Mouse (Mus musculus): ENCODE measurements around the gene Btnl10. TPM values are rescaled to one million over a fixed set of nuclear protein-coding genes. Genes with fewer than 3 reads are reported as not detected.

Gene Btnl10
- polyA plus RNA-seq, 1 experiment: not detected

- Histone ChIP-seq H3K4me3 (ENCODE audit: low read depth, low read length) (no peak overlapping the region), H3K4me1 (ENCODE audit: control insufficient read depth, insufficient read depth, insufficient read length, low read length) (peaks cover 7% of the 10 kb centered on the region), H3K27me3 (ENCODE audit: control insufficient read depth, insufficient read depth, low read length) (no peaks in the 10 kb centered on the region), H3K36me3 (ENCODE audit: control insufficient read depth, insufficient read depth, low read length) (no peaks in the 10 kb centered on the region), H3K27ac (ENCODE audit: insufficient read depth, low read depth, low read length) (no peak overlapping the region)
- no peak for TF ChIP-seq CTCF (IDR thresholded peaks at IDR 0.05; ENCODE audit: extremely low read depth, insufficient read length, insufficient replicate concordance, low read depth, low read length)
- TF ChIP-seq POLR2A (IDR thresholded peaks at IDR 0.05; ENCODE audit: low read depth, low read length): no peak
- 60% methylated on average over 12 of the region's 12 CpGs for WGBS
Measured at GRCm38 (mm10) chr11:58965001-58965760, 47.5 kb downstream of the Btnl10 start.

DNA sequence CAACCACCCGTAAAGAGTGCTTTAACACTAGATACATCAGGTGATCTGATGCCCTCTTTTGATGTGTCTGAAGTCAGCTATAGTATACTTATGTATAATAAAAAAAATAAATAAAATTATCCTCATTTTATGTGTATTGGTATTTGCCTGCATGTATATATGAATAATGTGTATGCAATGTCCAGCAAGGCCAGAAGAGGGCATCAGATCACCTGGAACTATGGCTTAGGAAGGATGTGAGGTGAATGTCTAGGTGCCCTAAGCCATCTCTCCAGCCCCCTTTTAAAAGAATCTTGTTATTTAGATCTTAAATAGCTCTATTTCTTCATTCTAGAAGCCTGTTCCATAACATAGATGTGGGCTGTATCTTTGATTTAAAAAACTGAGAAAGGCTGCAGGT lies 49.6 kb downstream of the Btnl10 start:
- Histone ChIP-seq H3K4me1 (ENCODE audit: control insufficient read depth, insufficient read depth, insufficient read length, low read length) (peaks cover 7% of the 10 kb centered on the region), H3K36me3 (ENCODE audit: control insufficient read depth, insufficient read depth, low read length) (peaks cover 1% of the 10 kb centered on the region; the same call in 1 of the 2 replicates), H3K27ac (ENCODE audit: insufficient read depth, low read depth, low read length) (no peak overlapping the region), H3K27me3 (ENCODE audit: control insufficient read depth, insufficient read depth, low read length) (no peaks in the 10 kb centered on the region), H3K4me3 (ENCODE audit: low read depth, low read length) (no peak overlapping the region)
- TF ChIP-seq POLR2A (IDR thresholded peaks at IDR 0.05; ENCODE audit: low read depth, low read length) (no peak), CTCF (IDR thresholded peaks at IDR 0.05; ENCODE audit: extremely low read depth, insufficient read length, insufficient replicate concordance, low read depth, low read length) (no peak)
- WGBS: 94% methylated on average over 1 of the region's 1 CpGs

- no peak overlapping the region for H3K27ac ChIP-seq (ENCODE audit: insufficient read depth, low read depth, low read length)
- H3K36me3 ChIP-seq (ENCODE audit: control insufficient read depth, insufficient read depth, low read length): peaks cover 1% of the 10 kb centered on the region; the same call in 1 of the 2 replicates
- H3K4me3 ChIP-seq (ENCODE audit: low read depth, low read length): no peak overlapping the region
- H3K27me3 ChIP-seq (ENCODE audit: control insufficient read depth, insufficient read depth, low read length): no peaks in the 10 kb centered on the region
- TF ChIP-seq CTCF (IDR thresholded peaks at IDR 0.05; ENCODE audit: extremely low read depth, insufficient read length, insufficient replicate concordance, low read depth, low read length): no peak
- no peak for TF ChIP-seq POLR2A (IDR thresholded peaks at IDR 0.05; ENCODE audit: low read depth, low read length)
- peaks cover 7% of the 10 kb centered on the region for H3K4me1 ChIP-seq (ENCODE audit: control insufficient read depth, insufficient read depth, insufficient read length, low read length)
- 65% methylated on average over 7 of the region's 7 CpGs for WGBS
Measured at GRCm38 (mm10) chr11:58968551-58968950, 50.8 kb downstream of the Btnl10 start.

GRCm38 (mm10) chr11:58969027-58969426 lies 51.3 kb downstream of the Btnl10 start:
- TF ChIP-seq POLR2A (IDR thresholded peaks at IDR 0.05; ENCODE audit: low read depth, low read length): no peak
- TF ChIP-seq CTCF (IDR thresholded peaks at IDR 0.05; ENCODE audit: extremely low read depth, insufficient read length, insufficient replicate concordance, low read depth, low read length): no peak
- Histone ChIP-seq H3K4me3 (ENCODE audit: low read depth, low read length) (no peak overlapping the region), H3K36me3 (ENCODE audit: control insufficient read depth, insufficient read depth, low read length) (peaks cover 1% of the 10 kb centered on the region; the same call in 1 of the 2 replicates), H3K27ac (ENCODE audit: insufficient read depth, low read depth, low read length) (no peak overlapping the region), H3K27me3 (ENCODE audit: control insufficient read depth, insufficient read depth, low read length) (no peaks in the 10 kb centered on the region), H3K4me1 (ENCODE audit: control insufficient read depth, insufficient read depth, insufficient read length, low read length) (peaks cover 4% of the 10 kb centered on the region)
- 77% methylated on average over 8 of the region's 8 CpGs for WGBS

GRCm38 (mm10) chr11:58969659-58970058 lies 52.0 kb downstream of the Btnl10 start:
- H3K27me3 ChIP-seq (ENCODE audit: control insufficient read depth, insufficient read depth, low read length): no peaks in the 10 kb centered on the region
- no peak for TF ChIP-seq POLR2A (IDR thresholded peaks at IDR 0.05; ENCODE audit: low read depth, low read length)
- TF ChIP-seq CTCF (IDR thresholded peaks at IDR 0.05; ENCODE audit: extremely low read depth, insufficient read length, insufficient replicate concordance, low read depth, low read length): no peak
- peaks cover 4% of the 10 kb centered on the region for H3K4me1 ChIP-seq (ENCODE audit: control insufficient read depth, insufficient read depth, insufficient read length, low read length)
- 31% methylated on average over 6 of the region's 6 CpGs for WGBS
- no peak overlapping the region for H3K27ac ChIP-seq (ENCODE audit: insufficient read depth, low read depth, low read length)
- no peak overlapping the region for H3K4me3 ChIP-seq (ENCODE audit: low read depth, low read length)
- peaks cover 1% of the 10 kb centered on the region; the same call in 1 of the 2 replicates for H3K36me3 ChIP-seq (ENCODE audit: control insufficient read depth, insufficient read depth, low read length)

DNA sequence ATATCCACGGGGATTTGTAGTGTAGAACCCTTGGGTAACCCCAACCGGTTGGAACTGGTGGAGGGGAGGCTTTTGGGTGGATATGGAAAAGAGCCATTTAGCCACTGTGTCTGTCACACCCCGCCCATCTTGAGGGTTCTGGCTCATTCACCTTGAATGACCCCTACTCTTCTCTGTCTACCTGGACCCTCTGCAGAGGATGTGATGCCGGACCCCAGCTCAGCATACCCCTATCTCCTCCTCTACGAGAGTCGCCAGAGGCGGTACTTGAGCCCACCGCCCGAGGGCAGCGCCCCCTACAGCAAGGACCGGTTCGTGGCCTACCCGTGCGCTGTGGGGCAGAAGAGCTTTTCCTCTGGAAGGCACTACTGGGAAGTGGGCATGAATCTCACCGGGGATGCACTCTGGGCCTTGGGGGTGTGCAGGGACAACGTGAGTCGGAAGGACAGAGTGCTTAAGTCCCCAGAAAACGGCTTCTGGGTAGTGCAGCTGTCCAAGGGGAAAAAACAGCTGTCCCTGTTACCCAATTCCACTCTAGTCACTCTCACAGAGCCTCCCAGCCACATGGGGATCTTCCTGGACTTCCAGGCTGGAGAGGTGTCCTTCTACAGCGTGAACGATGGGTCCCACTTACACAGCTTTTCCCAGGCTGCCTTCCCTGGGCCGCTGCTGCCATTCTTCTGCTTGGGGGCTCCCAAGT lies 53.3 kb downstream of the Btnl10 start:
- no peaks in the 10 kb centered on the region for H3K27me3 ChIP-seq (ENCODE audit: control insufficient read depth, insufficient read depth, low read length)
- no peaks in the 10 kb centered on the region; the same call in 1 of the 2 replicates for H3K4me1 ChIP-seq (ENCODE audit: control insufficient read depth, insufficient read depth, insufficient read length, low read length)
- no peak overlapping the region for H3K4me3 ChIP-seq (ENCODE audit: low read depth, low read length)
- H3K36me3 ChIP-seq (ENCODE audit: control insufficient read depth, insufficient read depth, low read length): peaks cover 1% of the 10 kb centered on the region; the same call in 1 of the 2 replicates
- no peak for TF ChIP-seq POLR2A (IDR thresholded peaks at IDR 0.05; ENCODE audit: low read depth, low read length)
- no peak for TF ChIP-seq CTCF (IDR thresholded peaks at IDR 0.05; ENCODE audit: extremely low read depth, insufficient read length, insufficient replicate concordance, low read depth, low read length)
- H3K27ac ChIP-seq (ENCODE audit: insufficient read depth, low read depth, low read length): no peak overlapping the region
- WGBS: 88% methylated on average over 21 of the region's 21 CpGs

DNA sequence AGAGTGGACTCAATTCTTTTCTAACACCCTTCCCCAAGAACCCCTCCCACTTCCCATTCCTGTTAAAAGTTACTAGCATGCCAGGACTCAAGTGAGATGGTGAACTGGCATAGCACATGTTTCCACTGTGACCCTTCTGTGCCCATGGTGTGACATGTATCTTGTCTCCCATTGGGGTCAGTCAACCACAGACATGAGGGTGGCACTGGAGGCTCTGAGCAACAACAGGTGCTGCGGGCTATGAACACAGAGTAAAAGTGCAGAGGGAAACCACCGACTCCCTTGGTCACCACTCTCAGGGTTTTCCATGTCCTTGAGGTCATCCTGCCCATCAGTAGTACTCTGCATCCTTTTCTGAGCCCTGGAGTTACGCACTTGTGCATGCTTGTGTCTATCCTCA lies 54.1 kb downstream of the Btnl10 start:
- peaks cover 1% of the 10 kb centered on the region; the same call in 1 of the 2 replicates for H3K36me3 ChIP-seq (ENCODE audit: control insufficient read depth, insufficient read depth, low read length)
- H3K27me3 ChIP-seq (ENCODE audit: control insufficient read depth, insufficient read depth, low read length): no peaks in the 10 kb centered on the region
- H3K27ac ChIP-seq (ENCODE audit: insufficient read depth, low read depth, low read length): no peak overlapping the region
- H3K4me3 ChIP-seq (ENCODE audit: low read depth, low read length): no peak overlapping the region
- no peaks in the 10 kb centered on the region; the same call in 1 of the 2 replicates for H3K4me1 ChIP-seq (ENCODE audit: control insufficient read depth, insufficient read depth, insufficient read length, low read length)
- WGBS: 90% methylated on average over 3 of the region's 3 CpGs
- no peak for TF ChIP-seq CTCF (IDR thresholded peaks at IDR 0.05; ENCODE audit: extremely low read depth, insufficient read length, insufficient replicate concordance, low read depth, low read length)
